Mouse (Mus musculus) gastrocnemius, postnatal 36 days (tissue): ENCODE data around the gene Gstt1. TPM values are rescaled to one million over a fixed set of nuclear protein-coding genes. Genes with fewer than 3 reads are reported as not detected.
"Not testable (repeated sequence)": the region's sequence is repeated elsewhere in the genome, so short reads cannot be mapped to it uniquely, and the experiment has no call there.

Experiments used
- DNase-seq, 2 experiments: peaks; one replicate each; pipeline ENCODE4 v3.0.0; 2022
- intact Hi-C: fragments of 180-260 bp; cut with DNase I; formaldehyde crosslinking; loops from one replicate; pipeline ENCODE4 v1.15.1; 2025
- total RNA-seq, 2 experiments: library from RNA; stranded (reverse); gene quantifications; 2 replicates each; pipeline ENCODE4 v1.2.3; 2021

Gstt1 gene
- total RNA-seq, 2 experiments from 2014 or later = 4.4 to 5.6 TPM

DNA sequence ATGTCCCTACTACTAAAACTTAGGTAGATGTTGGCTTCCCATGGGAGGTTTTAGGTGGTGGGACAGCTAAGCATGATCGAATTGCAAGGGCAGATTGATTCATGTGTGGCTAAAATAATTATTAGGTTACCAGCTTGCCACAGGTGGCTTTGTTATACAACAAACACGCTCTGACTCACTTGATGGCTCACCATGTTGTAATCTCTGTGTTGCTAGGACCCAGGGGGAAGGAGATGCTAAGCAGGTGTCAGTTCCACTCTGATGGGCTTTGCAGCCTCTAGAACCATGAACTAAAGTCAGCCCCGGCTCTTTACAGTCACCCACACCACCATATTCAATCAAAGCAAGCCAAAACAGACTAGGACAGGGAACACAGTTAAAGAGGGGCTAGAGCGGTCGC is 21.5 kb upstream of the Gstt1 start:
- intact Hi-C loops = no loop called here
- DNase-seq = no peak

DNA sequence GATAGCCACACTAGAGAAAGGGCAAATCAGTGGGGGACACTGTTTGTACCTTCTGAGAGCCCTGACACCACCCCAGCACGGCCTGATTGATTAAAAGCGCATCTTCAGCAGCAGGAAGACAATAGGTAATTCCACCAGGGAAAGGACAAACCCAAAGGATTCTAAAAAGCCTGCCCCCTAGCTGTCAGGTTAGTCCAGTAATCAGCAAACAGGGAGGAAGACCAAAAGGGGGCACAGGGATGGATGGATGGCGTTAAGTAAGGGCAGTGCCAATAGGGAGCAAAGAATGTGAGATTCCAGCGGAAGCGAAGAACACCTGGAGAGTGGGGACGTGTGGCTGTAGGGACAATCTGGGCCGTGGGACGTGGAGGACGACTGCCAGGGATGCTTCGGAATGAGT is 20.3 kb upstream of the Gstt1 start:
- intact Hi-C loops = no loop called here
- no peak for DNase-seq

GRCm38 (mm10) chr10:75804217-75804616 is 5.8 kb upstream of the Gstt1 start:
- no peak for DNase-seq
- intact Hi-C loops = no loop called here

DNA sequence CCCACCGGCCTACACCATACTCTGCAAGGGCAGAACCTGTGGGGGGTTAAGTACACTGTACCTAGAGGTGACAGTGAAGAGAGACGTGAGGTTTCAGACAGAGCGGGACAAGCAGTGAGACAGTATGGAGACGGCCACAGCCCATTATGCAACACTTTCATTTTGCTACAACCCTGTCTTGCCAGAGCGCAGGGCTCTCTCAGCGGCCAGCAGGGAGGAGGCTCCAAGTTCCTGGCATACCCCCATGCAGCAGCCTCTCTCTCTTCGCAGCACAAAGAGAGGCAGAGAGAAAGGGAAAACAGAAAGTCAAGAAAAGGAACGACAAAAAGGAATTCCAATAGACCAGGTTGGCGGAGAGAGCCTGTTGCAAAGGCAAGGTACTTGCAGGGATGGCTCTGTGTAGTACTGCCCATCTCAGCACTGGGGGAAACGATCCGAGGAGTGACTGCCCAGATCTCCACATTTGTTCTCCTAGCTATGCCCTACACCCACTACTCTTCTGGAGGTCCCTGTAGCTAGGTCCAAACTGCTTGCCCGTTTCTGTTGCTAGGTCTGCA is 687 bp downstream of the Gstt1 start:
- intact Hi-C loops = no loop called here
- DNase-seq = peak; percentile 49 to 66

DNA sequence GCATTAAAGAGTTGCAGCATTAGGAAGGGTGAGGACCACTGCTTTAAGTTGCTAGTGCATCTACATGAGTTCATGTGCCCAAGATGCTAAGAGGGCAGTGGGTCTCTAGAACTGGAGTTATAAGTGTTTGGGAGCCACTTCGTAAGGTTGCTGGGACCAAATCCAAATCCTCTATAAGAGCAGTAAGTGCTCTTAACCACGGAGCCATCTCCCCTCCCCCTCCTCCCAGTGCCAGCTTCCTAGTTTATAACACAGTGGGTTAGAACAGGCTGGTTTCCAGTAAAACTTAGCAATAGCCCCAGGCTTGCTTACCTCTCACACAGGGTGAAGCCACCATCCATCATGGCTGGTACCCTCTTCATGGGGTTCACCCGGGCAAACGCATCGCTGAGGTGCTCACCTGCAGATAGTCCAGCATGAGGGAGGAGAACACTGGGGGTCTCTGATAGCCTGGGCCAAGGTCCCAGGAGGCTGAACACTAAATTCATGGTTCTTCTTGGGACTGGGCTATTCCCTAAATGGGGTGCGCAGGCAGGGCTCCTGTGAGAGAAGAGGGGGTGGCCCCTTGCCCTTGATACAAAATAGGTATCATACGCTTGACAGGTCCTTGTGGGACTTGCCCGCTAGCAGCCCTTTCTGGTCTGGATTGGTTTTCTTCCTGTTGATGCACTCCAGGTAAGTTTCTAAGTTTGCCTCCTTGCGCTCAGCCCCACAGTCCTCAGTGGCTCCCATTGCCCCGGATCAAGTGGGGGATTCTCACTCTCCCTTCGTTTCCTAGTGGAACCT is 1.5 kb downstream of the Gstt1 start:
- intact Hi-C loops = no loop called here
- no peak for DNase-seq

- intact Hi-C loops = no loop called here
- DNase-seq = no peak
Observed at GRCm38 (mm10) chr10:75794880-75795279, 3.5 kb downstream of the Gstt1 start.

DNA sequence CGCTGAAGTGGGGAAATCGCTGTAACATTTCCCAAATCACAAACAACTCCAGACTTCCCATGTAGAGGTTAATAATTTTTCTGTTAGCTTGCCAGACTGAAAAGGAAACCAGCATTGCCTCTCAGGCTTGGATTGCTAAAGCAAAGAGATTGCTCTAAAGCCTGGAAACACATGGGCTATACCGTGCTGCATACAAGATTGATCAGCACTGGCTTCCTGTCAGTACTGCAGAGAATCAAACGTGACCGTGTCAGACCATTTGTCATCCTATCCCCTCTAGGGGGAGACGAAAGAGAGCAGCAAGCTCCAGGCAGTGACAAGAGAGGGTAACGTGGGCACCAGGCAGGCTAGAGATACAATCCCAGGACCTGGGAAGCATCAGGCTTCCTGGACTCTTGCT is 7.6 kb downstream of the Gstt1 start:
- intact Hi-C loops = no loop called here
- DNase-seq = no peak

DNA sequence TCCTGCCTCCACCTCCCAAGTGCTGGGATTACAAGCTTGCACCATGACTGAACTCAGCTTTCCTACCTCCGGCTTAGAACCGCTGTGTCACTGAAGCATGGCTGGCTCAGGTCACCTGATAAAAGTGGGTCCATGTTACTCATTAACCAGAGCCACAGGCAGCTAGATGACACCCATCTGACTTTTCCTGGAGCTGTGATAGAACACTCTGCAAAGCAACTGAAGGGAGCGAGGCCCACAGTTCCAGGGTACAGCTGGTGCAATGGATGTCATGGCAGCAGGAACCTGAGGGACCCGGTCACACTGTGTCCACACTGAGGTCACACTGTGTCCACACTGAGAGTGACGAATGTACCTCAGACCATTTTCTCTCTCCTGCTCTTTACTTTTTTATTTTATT is 8.5 kb downstream of the Gstt1 start:
- intact Hi-C loops = no loop called here
- no peak for DNase-seq

DNA sequence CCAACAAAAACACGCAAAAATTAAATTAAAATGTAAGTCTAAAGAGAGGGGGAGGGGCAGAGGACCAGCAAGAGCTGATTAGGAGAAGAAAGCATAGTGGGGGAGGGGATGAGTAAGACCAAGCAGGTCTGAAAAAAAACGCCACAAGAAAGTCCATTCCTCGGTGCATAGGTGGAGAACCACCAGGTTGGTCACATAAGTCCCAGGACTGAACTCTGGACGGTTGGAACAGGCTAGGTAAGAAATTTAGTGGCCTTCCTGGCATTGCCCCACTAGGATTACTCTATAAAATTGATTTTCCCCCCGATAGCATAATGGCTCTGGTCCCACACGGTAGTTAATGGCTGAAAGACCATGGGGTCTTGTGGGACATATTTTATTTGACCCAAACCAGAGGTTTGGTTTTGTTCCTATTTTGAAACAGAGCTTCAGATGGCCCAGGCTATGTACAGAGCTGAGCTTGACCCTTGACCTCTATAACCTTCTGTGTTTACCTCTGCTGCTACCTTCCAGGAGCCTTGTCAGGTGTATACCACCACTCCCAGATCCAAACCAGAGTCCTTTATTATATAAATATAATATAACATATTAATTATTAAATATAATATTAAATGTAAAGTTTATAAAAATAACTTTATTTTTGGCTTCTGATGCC is 9.2 kb downstream of the Gstt1 start:
- no peak for DNase-seq
- intact Hi-C loops = no loop called here

GRCm38 (mm10) chr10:75788277-75788676 is 10.1 kb downstream of the Gstt1 start:
- intact Hi-C loops = no loop called here
- DNase-seq = no peak

DNA sequence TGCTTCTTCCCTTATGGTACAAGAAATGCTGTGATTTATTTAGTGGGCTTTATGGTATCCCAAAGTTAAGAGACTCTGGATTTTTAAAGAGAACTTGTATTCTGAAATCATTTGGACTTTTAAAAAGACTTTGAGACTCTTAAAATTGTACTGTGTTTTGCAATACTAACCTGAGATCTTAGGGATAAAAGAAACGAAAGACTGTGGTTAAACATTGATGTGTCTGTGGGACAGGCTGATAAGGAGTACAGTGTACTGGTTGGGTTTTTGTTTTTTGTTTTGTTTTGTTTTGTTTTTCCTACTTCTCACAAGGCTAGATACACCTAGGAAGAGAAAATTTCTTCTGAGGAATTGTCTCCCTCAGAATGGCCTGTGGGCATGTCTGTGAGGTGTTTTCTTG is 12.9 kb downstream of the Gstt1 start:
- no peak for DNase-seq
- intact Hi-C loops = no loop called here

- intact Hi-C loops = no loop called here
- DNase-seq = peak; percentile 54 to 65
Observed at GRCm38 (mm10) chr10:75780769-75781578, 17.4 kb downstream of the Gstt1 start, which contains the start of the genes Gm20441 and Gstt3. TSS of gene Gm20441 (minus strand) at chr10:75780954. TSS of gene Gstt3 (minus strand) at chr10:75781414.

DNA sequence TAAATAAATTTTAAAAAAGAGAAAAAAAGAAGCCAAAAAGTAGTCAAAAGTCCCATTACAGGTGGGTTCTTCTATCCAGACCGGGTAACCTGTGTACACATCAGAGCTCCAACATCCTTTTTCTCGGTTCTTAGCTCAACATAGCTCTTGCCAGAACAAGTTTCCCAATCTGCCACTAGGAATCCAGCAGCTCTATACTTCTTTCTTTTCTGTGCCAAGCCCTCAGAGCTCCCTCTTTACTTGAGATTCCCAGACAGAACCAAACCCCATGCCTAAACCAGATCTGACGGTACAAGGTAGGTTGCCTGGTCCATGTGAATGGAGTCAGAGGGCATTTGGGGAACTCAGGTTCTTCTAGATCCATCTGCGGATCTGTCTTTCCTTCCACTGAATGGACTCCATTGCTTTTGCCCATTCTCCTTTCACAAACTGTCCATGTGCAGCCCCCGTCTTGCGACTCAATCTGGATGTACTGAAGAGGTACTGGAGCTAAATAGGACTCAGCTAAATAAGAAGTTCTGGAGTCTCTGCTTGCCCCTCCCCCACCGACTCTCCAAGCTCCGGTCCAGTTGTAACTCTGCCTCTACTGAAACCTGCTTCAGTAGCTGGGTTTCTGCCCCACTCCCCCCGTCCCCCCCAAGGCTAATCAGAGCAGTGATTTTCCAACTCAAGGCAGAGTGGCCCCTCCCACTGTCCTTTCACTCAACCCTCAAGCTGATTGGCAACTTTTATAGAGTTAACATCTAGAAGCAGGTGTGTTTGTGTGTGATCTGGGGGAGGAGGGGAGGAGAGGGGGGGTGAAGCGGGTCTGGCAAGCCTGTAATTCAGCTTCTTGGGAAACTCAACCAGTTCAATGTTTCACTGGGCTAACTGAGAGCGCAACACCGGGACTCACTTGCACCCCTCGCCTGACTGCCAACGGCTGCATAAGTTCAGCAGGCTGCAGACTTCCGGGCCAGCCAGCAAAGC is 18.9 kb downstream of the Gstt1 start:
- DNase-seq = no peak
- intact Hi-C loops = no loop called here

DNA sequence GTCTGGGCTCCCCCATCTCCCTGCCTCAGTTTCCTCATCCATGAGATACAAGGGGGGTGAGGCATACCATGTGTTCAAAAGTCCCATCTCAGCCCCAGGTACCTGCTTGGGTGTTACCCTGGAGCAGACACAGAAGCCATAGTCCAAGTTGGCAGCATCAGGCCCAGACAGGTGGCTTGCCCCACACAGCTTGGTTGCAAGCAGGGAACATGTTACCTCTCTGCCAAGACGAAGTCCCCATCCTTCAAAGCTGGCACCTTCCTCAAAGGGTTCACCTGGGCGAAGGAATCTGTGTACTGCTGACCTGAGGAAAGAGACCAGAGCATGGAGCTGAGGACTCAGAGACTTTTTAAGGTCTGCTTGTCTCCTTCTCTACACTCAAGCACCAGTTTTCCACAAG is 20.5 kb downstream of the Gstt1 start:
- no peak for DNase-seq
- intact Hi-C loops = no loop called here

- intact Hi-C loops = no loop called here
- no peak for DNase-seq
Observed at GRCm38 (mm10) chr10:75776562-75776961, 21.8 kb downstream of the Gstt1 start.

- intact Hi-C loops = no loop called here
- DNase-seq = no peak
Observed at GRCm38 (mm10) chr10:75774587-75774986, 23.8 kb downstream of the Gstt1 start.

GRCm38 (mm10) chr10:75774102-75774501 is 24.3 kb downstream of the Gstt1 start:
- intact Hi-C loops = no loop called here
- no peak for DNase-seq

DNA sequence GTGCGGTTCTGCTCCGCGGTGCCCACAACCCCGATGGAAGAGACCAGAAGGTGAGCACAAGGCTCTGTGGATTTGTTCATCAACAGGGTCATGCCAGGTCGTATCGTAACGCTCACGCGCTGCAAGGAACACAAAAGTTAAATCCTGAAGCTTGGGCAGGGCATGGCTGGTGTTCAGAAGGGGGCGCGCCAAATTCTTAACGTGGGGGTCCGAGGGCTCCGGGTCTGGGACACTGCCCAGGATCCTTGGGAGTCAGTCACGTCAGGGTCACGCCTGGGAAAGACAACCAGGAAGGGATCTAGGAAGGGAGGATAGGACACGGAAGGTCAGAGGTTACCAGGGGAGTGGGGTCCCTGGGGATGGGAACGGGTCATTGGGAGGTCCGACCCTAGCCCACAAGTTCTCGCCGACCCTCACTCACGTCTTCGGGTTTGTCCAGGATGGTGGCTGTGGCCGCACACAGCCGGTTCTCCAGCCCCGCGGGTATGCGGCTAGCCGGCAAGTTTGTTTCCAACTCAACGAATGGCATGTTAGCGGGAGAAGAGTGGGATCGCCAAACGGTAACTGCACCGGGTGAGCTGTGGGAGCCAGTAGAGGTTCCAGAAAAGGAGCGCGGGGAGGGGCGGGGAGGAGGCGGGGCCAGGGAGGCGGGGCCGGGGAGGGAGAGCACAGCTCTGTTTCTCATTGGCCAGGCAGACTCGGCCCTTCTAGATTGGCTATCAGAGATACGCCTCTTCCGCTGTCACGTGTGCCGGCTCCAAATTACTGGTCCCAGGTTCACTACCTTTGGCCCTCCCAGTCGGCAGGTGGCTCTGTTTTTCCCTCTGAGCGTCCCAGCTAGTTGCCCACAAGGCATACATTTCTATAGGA is 25.4 kb downstream of the Gstt1 start, which contains the start of gene Ddt:
TSS of gene Ddt (minus strand) at position 620 of the 870 bp plus-strand sequence.
- DNase-seq = peak; percentile 54 to 72
- intact Hi-C loops = no loop called here

DNA sequence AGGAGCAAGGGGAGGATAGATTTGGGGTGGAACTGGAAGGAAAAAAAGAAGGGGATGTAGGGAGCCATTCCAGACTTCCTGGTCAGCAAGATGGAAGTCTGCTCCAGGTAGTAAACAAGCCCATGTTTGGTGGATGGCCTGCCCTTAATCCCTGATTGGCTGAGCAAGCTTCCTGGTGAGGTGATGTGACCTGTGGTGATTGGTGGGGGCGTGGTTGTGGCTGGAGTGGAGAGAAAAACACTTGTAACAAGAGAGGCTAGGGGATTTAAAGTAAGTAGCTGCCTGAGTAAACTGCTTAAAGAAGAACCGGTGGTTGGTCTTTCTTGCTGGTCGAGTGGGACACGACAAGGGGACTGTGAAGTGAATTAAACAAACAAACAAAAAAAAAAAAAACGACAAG is 30.6 kb downstream of the Gstt1 start:
- intact Hi-C loops, DNase-seq: not testable (repeated sequence)
